Mouse (Mus musculus) cerebellum, adult 2 months (tissue): ENCODE measurements at regions not wholly inside any gene's neighbourhood (a gene's known extent, or its start where the extent isn't known, plus 50 kb on each side); places are given as distances from the start of the nearest gene placed in this dataset.

Source experiments
- CTCF ChIP-seq: fragments of 200-500 bp; IDR thresholded peaks from 2 replicates; pipeline ENCODE4 v1.5.1; 2011; ENCODE audit warnings: low read depth, mild to moderate bottlenecking, control low read depth, low read length, moderate library complexity, borderline replicate concordance; ENCODE audit not compliant: insufficient read depth
- POLR2A ChIP-seq: fragments of 200-500 bp; IDR thresholded peaks from 2 replicates; pipeline ENCODE4 v1.6.1; 2011; ENCODE audit warnings: low read length, control low read depth, borderline replicate concordance; ENCODE audit not compliant: insufficient read depth

DNA sequence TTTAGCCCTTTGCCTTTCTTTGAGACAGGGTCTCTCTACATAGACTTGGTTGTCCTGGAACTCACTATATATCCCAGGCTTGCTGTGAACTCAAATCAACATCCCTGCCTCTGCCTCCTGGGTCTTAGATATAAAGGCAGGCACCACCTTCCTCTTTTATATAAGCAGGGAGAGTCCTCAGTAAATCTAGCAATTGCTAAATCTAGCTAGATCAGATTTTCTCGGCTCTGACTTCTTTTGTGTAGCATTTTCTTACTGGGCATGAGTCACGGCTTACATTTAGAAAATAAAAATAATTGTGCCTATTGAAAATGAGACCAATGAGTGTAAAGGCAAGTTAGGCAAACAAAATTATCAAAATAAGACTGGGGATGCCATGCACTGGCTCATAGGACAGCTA is 323.9 kb upstream of the Sox9 start:
- TF ChIP-seq POLR2A (no peak), CTCF (no peak)
